Mouse (Mus musculus) heart, embryonic 15.5 days (tissue): ENCODE data around the gene Hfm1. TPM values are rescaled to one million over a fixed set of nuclear protein-coding genes. Genes with fewer than 3 reads are reported as not detected.

Experiments
- ATAC-seq: fragments of 200-750 bp; cut with Nextera tagmentation; replicated peaks from 2 replicates; pipeline ENCODE4 v1.8.0; 2017; ENCODE audit warnings: low read depth, moderate TSS enrichment; ENCODE audit not compliant: insufficient number of reproducible peaks, insufficient read depth, low FRiP score
- H3K27ac ChIP-seq: fragments of 300-500 bp; sonication (generic); 2 replicates; pipeline ENCODE4 v1.5.1; 2015; ENCODE audit warnings: mild to moderate bottlenecking, inconsistent platforms
- H3K27me3 ChIP-seq: fragments of 300-500 bp; sonication (generic); 2 replicates; pipeline ENCODE4 v1.6.1; 2015; ENCODE audit warnings: inconsistent platforms
- H3K36me3 ChIP-seq: fragments of 300-500 bp; sonication (generic); 2 replicates; pipeline ENCODE4 v1.6.1; 2015; ENCODE audit warnings: mild to moderate bottlenecking, inconsistent platforms
- H3K4me1 ChIP-seq: fragments of 300-500 bp; sonication (generic); replicated peaks from 2 replicates; pipeline ENCODE4 v1.6.1; 2015; ENCODE audit warnings: inconsistent platforms
- H3K4me2 ChIP-seq: fragments of 300-500 bp; sonication (generic); 2 replicates; pipeline ENCODE4 v1.6.1; 2015; ENCODE audit warnings: inconsistent platforms, mild to moderate bottlenecking, moderate library complexity
- H3K4me3 ChIP-seq: fragments of 300-500 bp; sonication (generic); 2 replicates; pipeline ENCODE4 v1.5.1; 2015; ENCODE audit warnings: mild to moderate bottlenecking, inconsistent platforms
- H3K9ac ChIP-seq: fragments of 300-500 bp; sonication (generic); 2 replicates; pipeline ENCODE4 v1.6.1; 2015; ENCODE audit warnings: mild to moderate bottlenecking, inconsistent platforms
- H3K9me3 ChIP-seq: fragments of 300-500 bp; sonication (generic); replicated peaks from 2 replicates; pipeline ENCODE4 v1.6.1; 2016; ENCODE audit warnings: inconsistent platforms
- WGBS: fragments of 180-500 bp; shearing (Covaris S2); methylation state at CpG from one replicate; pipeline ENCODE4 v1.1.7; 2015; ENCODE audit warnings: mixed read lengths; 5-methylcytosine and 5-hydroxymethylcytosine counted together
- polyA plus RNA-seq: library from polyadenylated mRNA; unstranded; fragments of >200 nt; fragmentation: Nextera tagmentation; extraction: Ambion mirVana; gene quantifications from 2 replicates; pipeline ENCODE4 v1.2.1, GENCODE M21; 2015

Hfm1 gene
- polyA plus RNA-seq, 1 experiment from 2014 or later, result 0.39 TPM

DNA sequence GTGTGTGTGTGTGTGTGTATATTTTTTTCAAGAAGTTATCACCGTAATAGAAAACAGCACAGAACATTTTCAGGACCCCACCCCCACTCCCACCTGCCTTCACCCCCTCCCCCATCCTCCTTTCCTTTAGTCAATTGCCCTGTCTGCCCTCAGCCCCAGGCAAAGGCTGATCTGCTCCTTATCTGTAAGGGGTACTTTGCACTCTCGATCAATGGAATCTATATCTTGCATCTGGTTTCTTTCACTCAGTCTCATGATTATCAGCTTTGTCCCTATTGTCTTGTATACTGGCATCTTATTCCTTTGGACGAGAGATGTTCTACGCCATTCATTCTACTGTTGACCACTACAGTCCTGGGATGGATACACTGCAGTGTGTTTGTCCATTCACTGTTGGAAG lies 1.9 kb upstream of the Hfm1 start:
- Histone ChIP-seq H3K9ac (no peak overlapping the region), H3K4me1 (0 out of 2 replicates have a peak, but pooled peaks cover 3% of the 10 kb centered on the region), H3K4me2 (no peak overlapping the region), H3K9me3 (no peaks in the 10 kb centered on the region), H3K36me3 (no peaks in the 10 kb centered on the region), H3K4me3 (no peak overlapping the region), H3K27ac (no peak overlapping the region), H3K27me3 (no peaks in the 10 kb centered on the region)
- ATAC-seq, result no peak
- 55% methylated on average over 4 of the region's 4 CpGs for WGBS

DNA sequence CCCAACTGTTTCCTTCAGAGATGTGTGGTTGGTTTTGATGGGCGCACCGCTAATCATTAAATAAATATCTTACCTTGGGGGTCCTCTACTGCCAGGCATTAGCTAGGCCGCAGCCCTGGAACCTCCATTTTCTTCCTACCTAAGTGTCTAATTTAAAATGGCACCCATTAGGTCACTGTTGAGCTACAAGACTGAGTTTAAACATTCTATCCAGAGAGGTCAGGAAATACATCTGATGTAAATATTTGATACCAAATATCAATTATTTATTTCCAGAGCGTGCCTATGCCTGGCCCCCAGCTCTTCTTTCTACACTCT lies 207 bp upstream of the Hfm1 start:
- Histone ChIP-seq H3K4me3 (peak overlapping the region; percentile 59), H3K27me3 (no peaks in the 10 kb centered on the region), H3K4me1 (0 out of 2 replicates have a peak, but pooled peaks cover 3% of the 10 kb centered on the region), H3K36me3 (no peaks in the 10 kb centered on the region), H3K9ac (peak overlapping the region; percentile 49), H3K4me2 (peak overlapping the region; percentile 88), H3K27ac (no peak overlapping the region), H3K9me3 (no peaks in the 10 kb centered on the region)
- no peak for ATAC-seq
- 38% methylated on average over 4 of the region's 4 CpGs for WGBS

DNA sequence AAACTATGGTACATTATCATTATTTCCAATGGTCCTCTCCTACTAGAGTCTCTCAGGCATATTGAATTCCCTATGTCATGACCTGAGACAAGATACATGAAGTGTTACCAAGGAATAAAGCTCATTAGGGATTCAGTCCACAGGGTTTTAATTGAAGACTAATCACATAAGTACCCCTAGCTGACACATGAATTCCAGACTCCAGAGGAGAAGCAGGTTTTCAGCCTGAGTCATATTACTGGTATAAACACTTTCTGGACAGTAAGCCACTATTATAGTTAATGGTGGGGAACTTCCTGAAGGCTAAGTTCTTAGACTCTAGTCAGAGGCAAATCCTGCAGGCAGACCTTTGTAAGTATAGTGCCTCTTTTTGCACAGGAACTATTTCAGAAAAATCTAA lies 6.8 kb downstream of the Hfm1 start:
- Histone ChIP-seq H3K9me3 (no peaks in the 10 kb centered on the region), H3K27me3 (no peaks in the 10 kb centered on the region), H3K9ac (no peak overlapping the region), H3K27ac (no peak overlapping the region), H3K36me3 (no peaks in the 10 kb centered on the region), H3K4me3 (no peak overlapping the region), H3K4me2 (no peak overlapping the region), H3K4me1 (no peaks in the 10 kb centered on the region)
- no peak for ATAC-seq

DNA sequence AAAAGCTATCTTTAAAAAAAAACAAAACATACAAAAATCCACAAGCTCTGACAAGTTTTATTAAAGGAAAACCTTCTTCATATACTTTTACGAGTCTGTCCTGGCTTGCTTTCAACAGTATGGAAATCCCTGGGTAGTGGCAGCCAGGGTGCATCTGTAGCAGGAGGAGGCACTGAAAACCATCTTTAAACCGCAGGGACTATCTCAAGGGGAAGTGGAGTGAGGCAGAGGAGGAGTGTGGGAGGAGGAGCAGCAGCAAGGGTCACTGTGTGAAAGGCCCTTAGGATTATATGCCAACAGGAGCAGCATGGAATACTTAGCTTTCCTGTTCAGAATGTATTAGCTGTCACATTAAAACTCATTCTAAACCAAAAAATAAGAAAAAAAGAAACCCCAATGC lies 29.2 kb downstream of the Hfm1 start:
- no peak for ATAC-seq
- Histone ChIP-seq H3K9ac (no peak overlapping the region), H3K4me3 (no peak overlapping the region), H3K27me3 (no peaks in the 10 kb centered on the region), H3K4me2 (no peak overlapping the region), H3K27ac (no peak overlapping the region), H3K36me3 (no peaks in the 10 kb centered on the region), H3K9me3 (no peaks in the 10 kb centered on the region), H3K4me1 (0 out of 2 replicates have a peak, but pooled peaks cover 1% of the 10 kb centered on the region)
- WGBS, result 49% methylated on average over 2 of the region's 2 CpGs

DNA sequence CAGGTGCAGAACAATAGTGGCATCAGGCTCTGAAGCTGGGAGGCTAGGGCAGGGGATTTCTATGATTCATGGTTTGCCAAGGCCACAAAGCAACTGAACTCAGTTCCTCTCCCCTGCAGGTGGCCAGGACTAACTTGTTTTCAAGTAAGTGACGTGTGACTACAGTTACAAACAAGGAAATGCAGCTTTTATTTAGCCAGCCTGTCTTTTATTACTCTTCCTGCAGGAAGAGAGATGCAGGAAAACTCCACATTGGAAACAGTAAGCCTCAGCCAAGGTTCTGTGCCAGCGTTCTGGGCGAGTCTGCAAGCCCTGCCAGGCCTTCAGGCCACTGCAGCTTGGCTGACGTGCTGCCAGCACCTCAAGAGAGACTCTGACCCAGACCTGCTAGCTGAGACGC lies 34.3 kb downstream of the Hfm1 start:
- Histone ChIP-seq H3K27me3 (no peaks in the 10 kb centered on the region), H3K9ac (no peak overlapping the region), H3K36me3 (no peaks in the 10 kb centered on the region), H3K4me3 (no peak overlapping the region), H3K27ac (0 out of 2 replicates have a peak overlapping the region, but pooled peaks have one; percentile 17), H3K4me2 (no peak overlapping the region), H3K4me1 (0 out of 2 replicates have a peak, but pooled peaks cover 2% of the 10 kb centered on the region), H3K9me3 (no peaks in the 10 kb centered on the region)
- WGBS, result 27% methylated on average over 5 of the region's 5 CpGs
- no peak for ATAC-seq

DNA sequence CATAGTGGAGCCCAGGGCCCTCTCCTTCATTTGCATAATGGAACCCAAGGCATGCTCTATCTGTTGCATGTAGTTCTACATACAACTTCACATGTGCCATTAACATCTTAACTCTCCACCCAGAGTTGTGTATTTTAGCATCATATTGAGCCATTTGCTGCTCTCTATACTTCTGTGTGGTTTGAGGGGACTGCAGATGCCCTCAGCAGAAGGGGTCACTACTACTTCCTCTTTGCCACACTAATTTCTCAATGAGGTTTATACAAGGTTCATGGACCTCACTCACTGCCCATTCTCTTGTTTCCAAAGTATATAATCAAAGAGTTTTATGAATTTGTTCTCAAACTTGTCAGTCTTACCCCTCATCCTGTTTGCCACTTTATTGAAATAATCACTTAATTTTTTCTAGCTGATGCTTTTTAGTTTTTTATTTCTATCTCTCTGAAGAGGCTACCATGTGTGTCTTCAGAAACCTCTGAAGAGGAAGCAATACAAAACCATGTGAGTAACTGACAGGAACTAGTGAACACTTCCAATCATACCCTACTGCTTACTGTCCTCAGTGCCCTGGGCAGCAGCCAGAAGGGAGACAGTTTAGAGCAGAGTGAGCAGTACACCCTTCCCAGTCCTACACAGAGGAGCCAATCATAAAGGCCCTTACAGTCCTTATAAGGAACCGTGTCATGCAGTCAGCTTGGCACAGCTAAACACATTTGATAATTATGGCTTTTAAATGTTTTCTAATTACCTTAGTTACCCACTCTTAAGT lies 38.6 kb downstream of the Hfm1 start:
- Histone ChIP-seq H3K27me3 (no peaks in the 10 kb centered on the region), H3K36me3 (no peaks in the 10 kb centered on the region), H3K9me3 (no peaks in the 10 kb centered on the region), H3K27ac (no peak overlapping the region), H3K4me2 (no peak overlapping the region), H3K9ac (no peak overlapping the region), H3K4me1 (0 out of 2 replicates have a peak, but pooled peaks cover 2% of the 10 kb centered on the region), H3K4me3 (no peak overlapping the region)
- no peak for ATAC-seq
- WGBS, result 60% methylated on average over 1 of the region's 1 CpGs

DNA sequence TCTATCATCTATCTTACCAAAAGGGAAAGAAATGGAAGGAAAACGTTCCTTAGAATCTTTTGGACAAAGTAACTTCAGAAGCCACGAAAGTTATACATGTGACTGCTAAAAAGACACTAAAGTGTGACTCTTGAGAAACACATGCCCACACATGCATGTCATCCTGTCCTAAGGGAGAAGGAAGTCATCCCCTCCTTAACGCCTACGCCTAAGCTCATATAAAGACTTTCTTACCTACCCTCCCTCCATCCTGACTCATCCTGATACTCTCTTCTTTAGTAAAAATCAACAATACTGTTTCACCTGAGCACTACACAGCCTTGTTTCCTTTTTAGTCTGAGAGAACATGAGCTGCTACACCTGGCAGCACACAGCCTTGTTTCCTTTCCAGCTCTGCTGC lies 40.6 kb downstream of the Hfm1 start:
- H3K4me3 ChIP-seq, result no peak overlapping the region
- no peak for ATAC-seq
- no peak overlapping the region for H3K9ac ChIP-seq
- H3K36me3 ChIP-seq, result no peaks in the 10 kb centered on the region
- H3K4me2 ChIP-seq, result no peak overlapping the region
- no peaks in the 10 kb centered on the region for H3K27me3 ChIP-seq
- WGBS, result 79% methylated on average over 4 of the region's 4 CpGs
- no peaks in the 10 kb centered on the region for H3K4me1 ChIP-seq
- no peak overlapping the region for H3K27ac ChIP-seq
- H3K9me3 ChIP-seq, result no peaks in the 10 kb centered on the region

DNA sequence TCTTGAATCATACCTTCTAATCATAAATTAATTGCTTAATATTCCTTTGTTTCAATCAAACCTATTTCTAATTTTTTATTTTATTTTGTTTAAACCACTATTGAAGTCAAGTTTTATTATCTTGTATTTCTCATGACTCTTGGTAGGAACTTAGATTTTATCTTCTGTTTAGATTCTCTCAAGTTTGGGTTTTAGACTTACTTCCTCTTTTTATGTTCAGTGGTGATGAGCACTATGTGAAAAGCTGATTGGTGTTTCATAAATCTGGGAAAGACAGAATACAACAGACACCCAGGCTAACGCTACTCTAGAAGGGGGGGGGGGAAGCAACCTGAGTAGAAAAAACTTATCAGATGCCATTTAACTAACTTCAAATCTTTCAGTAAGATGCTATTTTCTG lies 49.7 kb downstream of the Hfm1 start:
- no peak overlapping the region for H3K4me3 ChIP-seq
- H3K4me1 ChIP-seq, result no peaks in the 10 kb centered on the region
- ATAC-seq, result no peak
- H3K36me3 ChIP-seq, result no peaks in the 10 kb centered on the region
- no peak overlapping the region for H3K9ac ChIP-seq
- no peaks in the 10 kb centered on the region for H3K9me3 ChIP-seq
- H3K27ac ChIP-seq, result no peak overlapping the region
- no peak overlapping the region for H3K4me2 ChIP-seq
- no peaks in the 10 kb centered on the region for H3K27me3 ChIP-seq
- 67% methylated on average over 1 of the region's 1 CpGs for WGBS

DNA sequence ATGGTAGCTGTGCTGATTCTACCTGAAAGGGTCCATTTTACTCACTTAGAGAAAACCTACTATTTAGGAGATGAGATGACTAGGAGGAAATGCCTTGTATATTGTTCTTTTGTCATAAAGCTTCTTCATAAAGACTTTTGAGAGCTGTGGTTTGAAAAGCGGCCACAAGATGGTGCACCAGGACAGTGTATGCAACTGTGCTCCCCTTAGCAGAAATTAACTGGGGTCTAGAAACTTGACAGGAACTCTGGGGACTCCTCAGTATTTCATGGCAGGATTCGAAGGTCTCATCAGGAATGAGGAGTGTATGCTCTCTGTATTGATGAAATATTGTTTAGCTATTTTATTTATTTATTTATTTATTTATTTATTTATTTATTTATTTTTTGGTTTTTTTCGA lies 65.7 kb downstream of the Hfm1 start:
- H3K4me1 ChIP-seq, result no peaks in the 10 kb centered on the region
- no peaks in the 10 kb centered on the region for H3K9me3 ChIP-seq
- no peaks in the 10 kb centered on the region for H3K36me3 ChIP-seq
- no peak overlapping the region for H3K4me2 ChIP-seq
- H3K4me3 ChIP-seq, result no peak overlapping the region
- 35% methylated on average over 3 of the region's 3 CpGs for WGBS
- no peak overlapping the region for H3K9ac ChIP-seq
- ATAC-seq, result no peak
- no peak overlapping the region for H3K27ac ChIP-seq
- H3K27me3 ChIP-seq, result no peaks in the 10 kb centered on the region

DNA sequence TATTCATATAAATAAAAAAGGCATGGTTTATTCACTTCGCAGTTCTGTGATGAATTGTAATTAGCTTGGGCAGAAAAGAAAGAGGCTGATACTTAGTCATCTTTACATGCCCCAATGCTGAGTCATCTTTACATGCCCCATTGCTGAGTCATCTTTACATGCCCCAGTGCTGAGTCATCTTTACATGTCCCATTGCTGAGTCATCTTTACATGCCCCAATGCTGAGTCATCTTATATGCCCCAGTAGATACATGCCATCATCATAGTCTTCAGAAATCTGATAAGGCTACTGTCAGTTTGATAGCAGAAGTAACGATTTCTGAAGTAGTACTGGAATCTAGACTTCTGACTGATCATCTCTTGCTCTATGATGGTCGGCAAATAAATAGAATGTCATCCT lies 72.8 kb downstream of the Hfm1 start:
- H3K27me3 ChIP-seq, result no peaks in the 10 kb centered on the region
- no peak overlapping the region for H3K27ac ChIP-seq
- no peaks in the 10 kb centered on the region for H3K9me3 ChIP-seq
- H3K9ac ChIP-seq, result no peak overlapping the region
- H3K4me1 ChIP-seq, result no peaks in the 10 kb centered on the region
- no peak overlapping the region for H3K4me2 ChIP-seq
- no peaks in the 10 kb centered on the region for H3K36me3 ChIP-seq
- no peak for ATAC-seq
- H3K4me3 ChIP-seq, result no peak overlapping the region
- WGBS, result 85% methylated on average over 3 of the region's 3 CpGs

DNA sequence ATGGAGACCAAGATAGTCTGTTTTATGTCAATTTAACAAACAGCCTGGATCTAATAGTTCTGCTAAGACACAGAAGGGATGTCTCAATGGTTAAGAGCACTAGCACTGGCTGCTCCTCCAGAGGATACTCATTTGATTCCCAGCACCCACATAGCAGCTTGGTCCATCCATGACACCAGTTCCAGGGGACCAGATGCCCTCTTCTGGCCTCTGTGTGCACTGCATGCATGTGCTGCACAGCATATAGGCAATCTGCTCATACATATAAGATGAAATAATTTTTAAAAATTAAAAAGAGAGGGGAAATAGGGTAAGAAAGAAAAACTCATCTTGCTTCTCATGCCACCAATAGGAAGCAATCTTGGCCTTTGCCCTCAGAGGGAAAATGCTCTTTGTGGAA lies 79.1 kb downstream of the Hfm1 start:
- Histone ChIP-seq H3K4me2 (no peak overlapping the region), H3K36me3 (no peaks in the 10 kb centered on the region), H3K9me3 (no peaks in the 10 kb centered on the region), H3K4me1 (no peaks in the 10 kb centered on the region), H3K27ac (no peak overlapping the region), H3K4me3 (no peak overlapping the region), H3K27me3 (no peaks in the 10 kb centered on the region), H3K9ac (no peak overlapping the region)
- ATAC-seq, result no peak

DNA sequence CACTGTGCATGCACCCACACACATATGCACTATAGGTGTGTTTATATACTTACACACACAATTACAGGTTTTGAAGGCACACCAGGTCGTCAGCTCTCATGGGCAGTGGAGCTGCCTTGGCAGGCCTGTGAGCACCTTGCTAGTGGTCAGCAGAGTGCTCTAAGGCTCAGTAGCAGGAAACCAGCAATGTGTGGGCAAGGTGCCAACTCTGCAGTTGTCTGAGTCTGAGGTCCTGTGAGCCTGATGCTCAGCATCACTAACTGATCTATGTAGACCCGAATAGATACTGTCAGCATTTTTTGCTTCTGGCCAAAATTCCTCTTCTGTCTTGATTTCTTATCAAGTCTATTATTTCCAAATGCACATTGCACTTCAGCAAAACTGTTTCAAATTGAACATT lies 82.2 kb downstream of the Hfm1 start:
- WGBS, result 46% methylated on average over 2 of the region's 2 CpGs
- Histone ChIP-seq H3K4me1 (no peaks in the 10 kb centered on the region), H3K4me2 (no peak overlapping the region), H3K36me3 (no peaks in the 10 kb centered on the region), H3K27ac (no peak overlapping the region), H3K9me3 (no peaks in the 10 kb centered on the region), H3K9ac (no peak overlapping the region), H3K27me3 (no peaks in the 10 kb centered on the region), H3K4me3 (no peak overlapping the region)
- ATAC-seq, result no peak
